Mouse (Mus musculus) MEL (cell line): ENCODE data around the gene Zfp729b. TPM values are rescaled to one million over a fixed set of nuclear protein-coding genes. Genes with fewer than 3 reads are reported as not detected.

Source experiments
- DNase-seq: peaks from one replicate; pipeline ENCODE4 v3.0.0; 2011; ENCODE audit warnings: low read depth, low spot score
- H3K27ac ChIP-seq: 2 replicates; pipeline ENCODE4 v1.5.1; 2012; ENCODE audit warnings: low read depth, mild to moderate bottlenecking, control low read depth, low read length, moderate library complexity; ENCODE audit not compliant: control insufficient read depth
- H3K27me3 ChIP-seq, 2 experiments: fragments of 150-350 bp in 1 of 2; sonication (generic) in 1 of 2; 2 replicates each; pipeline ENCODE4 v1.6.1; 2012; ENCODE audit warnings: low read length in 2 of 2, mild to moderate bottlenecking in 2 of 2, improper control_type of control experiment in 1 of 2, moderate library complexity in 1 of 2; ENCODE audit not compliant: insufficient read depth in 2 of 2, control insufficient read depth in 1 of 2
- H3K36me3 ChIP-seq, 2 experiments: 2 replicates each; pipeline ENCODE4 v1.6.1; 2012 to 2014; ENCODE audit warnings: low read length in 2 of 2, improper control_type of control experiment in 1 of 2, inconsistent platforms in 1 of 2, mild to moderate bottlenecking in 1 of 2; ENCODE audit not compliant: insufficient read depth in 2 of 2, control insufficient read depth in 1 of 2
- H3K4me1 ChIP-seq, 2 experiments: fragments of 150-350 bp in 1 of 2; sonication (generic) in 1 of 2; 2 replicates each; pipeline ENCODE4 v1.6.1; 2012; ENCODE audit warnings: low read length in 2 of 2, improper control_type of control experiment in 1 of 2, mild to moderate bottlenecking in 1 of 2; ENCODE audit not compliant: insufficient read depth in 2 of 2, control insufficient read depth in 1 of 2
- H3K4me3 ChIP-seq, 2 experiments: fragments of 150-350 bp in 1 of 2; sonication (generic) in 1 of 2; 2 replicates each; pipeline ENCODE4 v1.5.1; 2012; ENCODE audit warnings: low read depth in 2 of 2, low read length in 2 of 2, mild to moderate bottlenecking in 2 of 2, moderate library complexity in 2 of 2, control low read depth in 1 of 2, improper control_type of control experiment in 1 of 2; ENCODE audit not compliant: control insufficient read depth in 1 of 2, insufficient read depth in 1 of 2
- H3K79me2 ChIP-seq: 2 replicates; pipeline ENCODE4 v1.6.1; 2012; ENCODE audit warnings: mild to moderate bottlenecking, low read length, moderate library complexity; ENCODE audit not compliant: control insufficient read depth, poor library complexity, insufficient read depth
- H3K9ac ChIP-seq: 2 replicates; pipeline ENCODE4 v1.6.1; 2012; ENCODE audit warnings: low read depth, mild to moderate bottlenecking, control low read depth, low read length, moderate library complexity; ENCODE audit not compliant: control insufficient read depth, poor library complexity, severe bottlenecking
- H3K9me3 ChIP-seq: fragments of 150-350 bp; sonication (generic); replicated peaks from 2 replicates; pipeline ENCODE4 v1.6.1; 2012; ENCODE audit warnings: mild to moderate bottlenecking, low read length, improper control_type of control experiment, moderate library complexity; ENCODE audit not compliant: insufficient read depth
- BHLHE40 ChIP-seq: IDR thresholded peaks from 2 replicates; pipeline ENCODE4 v1.6.1; 2012; ENCODE audit warnings: low read depth, mild to moderate bottlenecking, inconsistent platforms, low read length, improper control_type of control experiment, borderline replicate concordance
- CHD1 ChIP-seq: IDR thresholded peaks from 2 replicates; pipeline ENCODE4 v1.6.1; 2012; ENCODE audit warnings: low read depth, mild to moderate bottlenecking, inconsistent platforms, low read length, improper control_type of control experiment
- ETS1 ChIP-seq: IDR thresholded peaks from 2 replicates; pipeline ENCODE4 v1.6.1; 2012; ENCODE audit warnings: low read depth, mild to moderate bottlenecking, inconsistent platforms, low read length, improper control_type of control experiment, moderate library complexity
- GABPA ChIP-seq: IDR thresholded peaks from 2 replicates; pipeline ENCODE4 v1.6.1; 2012; ENCODE audit warnings: low read depth, mild to moderate bottlenecking, inconsistent platforms, low read length, improper control_type of control experiment, moderate library complexity
- GATA1 ChIP-seq: IDR thresholded peaks from 2 replicates; pipeline ENCODE4 v1.6.1; 2011; ENCODE audit warnings: low read depth, low read length, improper control_type of control experiment
- JUND ChIP-seq: IDR thresholded peaks from 2 replicates; pipeline ENCODE4 v1.6.1; 2011; ENCODE audit warnings: low read depth, mild to moderate bottlenecking, improper control_type of control experiment, low read length
- KAT2A ChIP-seq: conservative IDR thresholded peaks from 2 replicates; pipeline ENCODE4 v1.6.1; 2012; ENCODE audit warnings: low read depth, low read length, improper control_type of control experiment, inconsistent platforms
- MEF2A ChIP-seq: IDR thresholded peaks from 2 replicates; pipeline ENCODE4 v1.6.1; 2014; ENCODE audit warnings: low read depth, mild to moderate bottlenecking, inconsistent platforms, low read length, improper control_type of control experiment; ENCODE audit not compliant: poor library complexity, insufficient replicate concordance, severe bottlenecking; ENCODE audit errors: extremely low read depth
- NELFE ChIP-seq: IDR thresholded peaks from 2 replicates; pipeline ENCODE4 v1.6.1; 2011; ENCODE audit warnings: low read depth, low read length, improper control_type of control experiment
- NRF1 ChIP-seq: IDR thresholded peaks from 2 replicates; pipeline ENCODE4 v1.6.1; 2014; ENCODE audit warnings: low read depth, mild to moderate bottlenecking, inconsistent platforms, low read length, improper control_type of control experiment, moderate library complexity; ENCODE audit not compliant: poor library complexity, insufficient read depth, severe bottlenecking
- POLR2AphosphoS2 ChIP-seq: IDR thresholded peaks from 2 replicates; pipeline ENCODE4 v1.6.1; 2011; ENCODE audit warnings: low read length, improper control_type of control experiment
- RAD21 ChIP-seq: IDR thresholded peaks from 2 replicates; pipeline ENCODE4 v1.6.1; 2011; ENCODE audit warnings: mild to moderate bottlenecking, low read depth, low read length, improper control_type of control experiment
- RCOR1 ChIP-seq: IDR thresholded peaks from 2 replicates; pipeline ENCODE4 v1.6.1; 2012; ENCODE audit warnings: low read depth, mild to moderate bottlenecking, inconsistent platforms, low read length, improper control_type of control experiment
- TAL1 ChIP-seq: IDR thresholded peaks from 2 replicates; pipeline ENCODE4 v1.6.1; 2012; ENCODE audit warnings: mild to moderate bottlenecking, inconsistent platforms, low read length, moderate library complexity, mixed read lengths
- TBP ChIP-seq: IDR thresholded peaks from 2 replicates; pipeline ENCODE4 v1.8.0; 2011; ENCODE audit warnings: low read depth, low read length, improper control_type of control experiment
- TCF12 ChIP-seq: IDR thresholded peaks from 2 replicates; pipeline ENCODE4 v1.6.1; 2014; ENCODE audit warnings: low read depth, mild to moderate bottlenecking, inconsistent platforms, low read length, improper control_type of control experiment, moderate library complexity
- USF2 ChIP-seq, 2 experiments: IDR thresholded peaks; 2 replicates each; pipeline ENCODE4 v1.6.1; 2011 to 2012; ENCODE audit warnings: improper control_type of control experiment in 2 of 2, low read length in 2 of 2, borderline replicate concordance in 1 of 2, inconsistent platforms in 1 of 2, low read depth in 1 of 2, mild to moderate bottlenecking in 1 of 2; ENCODE audit not compliant: insufficient read depth in 1 of 2
- ZC3H11A ChIP-seq: IDR thresholded peaks from 2 replicates; pipeline ENCODE4 v1.6.1; 2012; ENCODE audit warnings: low read depth, mild to moderate bottlenecking, inconsistent platforms, low read length, improper control_type of control experiment
- ZKSCAN1 ChIP-seq: IDR thresholded peaks from 2 replicates; pipeline ENCODE4 v1.6.1; 2012; ENCODE audit warnings: low read depth, mild to moderate bottlenecking, inconsistent platforms, low read length, improper control_type of control experiment, moderate library complexity
- polyA plus RNA-seq, 2 experiments: library from polyadenylated mRNA; stranded (reverse) in 1 of 2; unstranded in 1 of 2; fragments of >175 nt in 1 of 2; fragments of >200 nt in 1 of 2; gene quantifications; 2 replicates each; pipeline versions ENCODE4 v1.2.1 to v1.2.4; 2012; ENCODE audit warnings: low replicate concordance in 2 of 2, low read depth in 1 of 2; ENCODE audit not compliant: insufficient read length in 2 of 2, insufficient read depth in 1 of 2, missing spikeins in 1 of 2
- total RNA-seq: library from RNA; depleted of rRNA; stranded (reverse); fragments of 300-350 nt; gene quantifications from 2 replicates; pipeline ENCODE4 v1.2.3, GENCODE M21; 2012; rRNA removed

The Zfp729b gene
- total and polyA plus RNA-seq, 3 experiments = 5.0 to 7.0 TPM; not detected in 1

GRCm38 (mm10) chr13:67545941-67546340 lies 63.6 kb downstream of the Zfp729b start:
- H3K9ac ChIP-seq = no peak overlapping the region
- DNase-seq = no peak
- H3K27ac ChIP-seq = no peak overlapping the region
- no peaks in the 10 kb centered on the region for H3K4me1 ChIP-seq
- no peaks in the 10 kb centered on the region for H3K9me3 ChIP-seq
- peaks cover 0 to 35% of the 10 kb centered on the region in 2 experiments; a peak in 2 of 4 replicates for H3K36me3 ChIP-seq
- no peak overlapping the region for H3K4me3 ChIP-seq
- no peak for TF ChIP-seq TBP
- no peak for TF ChIP-seq CHD1
- no peak for TF ChIP-seq ZC3H11A
- no peak for TF ChIP-seq NELFE
- no peak for TF ChIP-seq ETS1
- no peak for TF ChIP-seq MEF2A
- TF ChIP-seq TAL1 = no peak
- TF ChIP-seq USF2 (IDR thresholded peaks at IDR 0.05; ENCODE audit: borderline replicate concordance in 1 of 2, insufficient read depth in 1 of 2, low read depth in 1 of 2, low read length in 2 of 2) = no peak
- TF ChIP-seq RAD21 = no peak
- no peak for TF ChIP-seq ZKSCAN1
- no peak for TF ChIP-seq BHLHE40
- TF ChIP-seq TCF12 = no peak
- no peak for TF ChIP-seq JUND
- no peak for TF ChIP-seq GABPA
- TF ChIP-seq KAT2A = no peak
- no peak for TF ChIP-seq GATA1
- TF ChIP-seq POLR2AphosphoS2 = no peak
- TF ChIP-seq RCOR1 = no peak
- no peak for TF ChIP-seq NRF1
- H3K27me3 ChIP-seq = no peaks in the 10 kb centered on the region
- H3K79me2 ChIP-seq = peaks cover 18% of the 10 kb centered on the region

Other genes with a start within 250 kb of the Zfp729b start
- 2.5 and 3.6 TPM in 2 replicates for gene Gm28044, start 249.2 kb downstream of the Zfp729b start, total RNA-seq
- gene Gm28044, start 249.2 kb downstream of the Zfp729b start, polyA plus RNA-seq = 1 to 10 TPM in 1 of 2 experiments, not detected in 1; 1.1 TPM
- 0.75 and 0.81 TPM in 2 replicates for gene Zfp953, start 249.1 kb downstream of the Zfp729b start, total RNA-seq
- gene Zfp953, start 249.1 kb downstream of the Zfp729b start, polyA plus RNA-seq = under 1 TPM in 1 of 2 experiments, not detected in 1; 0.84 TPM
- 0.23 and 0.65 TPM in 2 replicates for gene Gm28041, start 234.0 kb downstream of the Zfp729b start, total RNA-seq
- under 1 TPM in 1 of 2 experiments, not detected in 1; 0.18 TPM for gene Gm28041, start 234.0 kb downstream of the Zfp729b start, polyA plus RNA-seq
- 0.26 and 0.35 TPM in 2 replicates for gene Zfp456, start 233.9 kb downstream of the Zfp729b start, total RNA-seq
- under 1 TPM in 1 of 2 experiments, not detected in 1; 0.43 TPM for gene Zfp456, start 233.9 kb downstream of the Zfp729b start, polyA plus RNA-seq
- 1.0 and 1.1 TPM in 2 replicates for gene Zfp429, start 209.9 kb downstream of the Zfp729b start, total RNA-seq
- gene Zfp429, start 209.9 kb downstream of the Zfp729b start, polyA plus RNA-seq = under 1 TPM in 1 of 2 experiments, not detected in 1; 0.67 TPM
- gene Zfp459, start 188.3 kb downstream of the Zfp729b start, total RNA-seq = not detected in 2 replicates
- not detected for gene Zfp459, start 188.3 kb downstream of the Zfp729b start, polyA plus RNA-seq
- 4.8 and 6.1 TPM in 2 replicates for gene Zfp874a, start 158.1 kb downstream of the Zfp729b start, total RNA-seq
- gene Zfp874a, start 158.1 kb downstream of the Zfp729b start, polyA plus RNA-seq = 1 to 10 TPM in 1 of 2 experiments, not detected in 1; 4.1 TPM
- 4.4 and 4.9 TPM in 2 replicates for gene Zfp874b, start 125.4 kb downstream of the Zfp729b start, total RNA-seq
- gene Zfp874b, start 125.4 kb downstream of the Zfp729b start, polyA plus RNA-seq = 1 to 10 TPM in 1 of 2 experiments, not detected in 1; 3.5 TPM
- gene Zfp58, start 109.2 kb downstream of the Zfp729b start, total RNA-seq = 3.5 and 4.8 TPM in 2 replicates
- gene Zfp58, start 109.2 kb downstream of the Zfp729b start, polyA plus RNA-seq = 1 to 10 TPM in 1 of 2 experiments, not detected in 1; 3.2 TPM
- gene Gm26965, start 83.6 kb downstream of the Zfp729b start, total RNA-seq = not detected in 2 replicates
- gene Gm26965, start 83.6 kb downstream of the Zfp729b start, polyA plus RNA-seq = not detected
- 17.8 and 28.4 TPM in 2 replicates for gene Zfp87, start 83.5 kb downstream of the Zfp729b start, total RNA-seq
- 10 to 100 TPM in 1 of 2 experiments, not detected in 1; 11.7 TPM for gene Zfp87, start 83.5 kb downstream of the Zfp729b start, polyA plus RNA-seq
- 4.3 and 4.9 TPM in 2 replicates for gene Zfp748, start 55.9 kb downstream of the Zfp729b start, total RNA-seq
- 1 to 10 TPM in 1 of 2 experiments, not detected in 1; 4.0 TPM for gene Zfp748, start 55.9 kb downstream of the Zfp729b start, polyA plus RNA-seq
- gene Gm49345, start 28.1 kb upstream of the Zfp729b start, total RNA-seq = 1.6 and 1.7 TPM in 2 replicates
- gene Gm49345, start 28.1 kb upstream of the Zfp729b start, polyA plus RNA-seq = under 1 TPM in 1 of 2 experiments, not detected in 1; 0.54 TPM
- 1.9 and 2.7 TPM in 2 replicates for gene Zfp729a, start 28.1 kb upstream of the Zfp729b start, total RNA-seq
- 1 to 10 TPM in 1 of 2 experiments, not detected in 1; 2.6 TPM for gene Zfp729a, start 28.1 kb upstream of the Zfp729b start, polyA plus RNA-seq
- 0.59 and 2.0 TPM in 2 replicates for gene Zfp738, start 77.4 kb upstream of the Zfp729b start, total RNA-seq
- 1 to 10 TPM in 1 of 2 experiments, not detected in 1; 2.4 TPM for gene Zfp738, start 77.4 kb upstream of the Zfp729b start, polyA plus RNA-seq
- gene Zfp65, start 119.5 kb upstream of the Zfp729b start, total RNA-seq = 3.7 and 3.9 TPM in 2 replicates
- gene Zfp65, start 119.5 kb upstream of the Zfp729b start, polyA plus RNA-seq = 1 to 10 TPM in 1 of 2 experiments, not detected in 1; 2.9 TPM
- gene Zfp85, start 145.5 kb upstream of the Zfp729b start, total RNA-seq = 1.4 and 2.1 TPM in 2 replicates
- gene Zfp85, start 145.5 kb upstream of the Zfp729b start, polyA plus RNA-seq = 1 to 10 TPM in 1 of 2 experiments, not detected in 1; 1.6 TPM
- gene Zfp493, start 170.0 kb upstream of the Zfp729b start, total RNA-seq = not detected in 2 replicates
- under 1 TPM in 1 of 2 experiments, not detected in 1; 0.38 TPM for gene Zfp493, start 170.0 kb upstream of the Zfp729b start, polyA plus RNA-seq
- 0.39 and 0.58 TPM in 2 replicates for gene Zfp273, start 204.0 kb upstream of the Zfp729b start, total RNA-seq
- gene Zfp273, start 204.0 kb upstream of the Zfp729b start, polyA plus RNA-seq = under 1 TPM in 1 of 2 experiments, not detected in 1; 0.77 TPM
- not detected in 2 replicates for gene Gm10037, start 221.4 kb upstream of the Zfp729b start, total RNA-seq
- gene Gm10037, start 221.4 kb upstream of the Zfp729b start, polyA plus RNA-seq = not detected